Mouse (Mus musculus) brain, embryonic 14.5 days (tissue): ENCODE results near the gene Fgf4. TPM values are rescaled to one million over a fixed set of nuclear protein-coding genes. Genes with fewer than 3 reads are reported as not detected.

Experiments
- DNase-seq: peaks from one replicate; pipeline ENCODE4 v3.0.0-alpha.2; 2011; ENCODE audit warnings: low read depth
- CTCF ChIP-seq: fragments of 200-500 bp; IDR thresholded peaks from 2 replicates; pipeline ENCODE4 v1.5.1; 2012; ENCODE audit warnings: inconsistent platforms, mild to moderate bottlenecking, moderate library complexity, borderline replicate concordance; ENCODE audit not compliant: insufficient read depth, insufficient read length; ENCODE audit errors: extremely low read depth
- POLR2A ChIP-seq: fragments of 200-500 bp; IDR thresholded peaks from 2 replicates; pipeline ENCODE4 v1.6.1; 2012; ENCODE audit warnings: mild to moderate bottlenecking, inconsistent platforms, borderline replicate concordance; ENCODE audit not compliant: poor library complexity, insufficient read depth, insufficient read length, severe bottlenecking; ENCODE audit errors: extremely low read depth
- polyA plus RNA-seq: library from polyadenylated mRNA; depleted of rRNA; stranded (reverse); fragments of >200 nt; gene quantifications from 2 replicates; pipeline ENCODE4 v1.2.3, GENCODE M21; 2012

Gene Fgf4
- polyA plus RNA-seq, 1 experiment, result not detected

GRCm38 (mm10) chr7:144857158-144857557, 10.0 kb downstream of the Fgf4 start:
- no peak for DNase-seq
- TF ChIP-seq CTCF (no peak), POLR2A (no peak)

- DNase-seq, result no peak
- TF ChIP-seq CTCF (no peak), POLR2A (no peak)
Measured at GRCm38 (mm10) chr7:144857826-144858342, 10.7 kb downstream of the Fgf4 start.

- DNase-seq, result no peak
- no peak for TF ChIP-seq POLR2A
- no peak for TF ChIP-seq CTCF
Measured at GRCm38 (mm10) chr7:144858702-144859101, 11.5 kb downstream of the Fgf4 start.

GRCm38 (mm10) chr7:144861056-144861768, 14.0 kb downstream of the Fgf4 start:
- TF ChIP-seq POLR2A (no peak), CTCF (no peak)
- no peak for DNase-seq

GRCm38 (mm10) chr7:144861769-144862070, 14.6 kb downstream of the Fgf4 start:
- TF ChIP-seq CTCF (no peak), POLR2A (no peak)
- DNase-seq, result no peak

GRCm38 (mm10) chr7:144862126-144862525, 15.0 kb downstream of the Fgf4 start:
- DNase-seq, result peak; percentile 8
- TF ChIP-seq POLR2A (no peak), CTCF (no peak)

- DNase-seq, result no peak
- TF ChIP-seq CTCF, result no peak
- TF ChIP-seq POLR2A, result no peak
Measured at GRCm38 (mm10) chr7:144862712-144863111, 15.5 kb downstream of the Fgf4 start.

GRCm38 (mm10) chr7:144863196-144863595, 16.0 kb downstream of the Fgf4 start:
- no peak for TF ChIP-seq CTCF
- TF ChIP-seq POLR2A, result no peak
- DNase-seq, result no peak

- TF ChIP-seq POLR2A (no peak), CTCF (no peak)
- DNase-seq, result no peak
Measured at GRCm38 (mm10) chr7:144864160-144864670, 17.0 kb downstream of the Fgf4 start.

- no peak for DNase-seq
- TF ChIP-seq CTCF (no peak), POLR2A (no peak)
Measured at GRCm38 (mm10) chr7:144867161-144867560, 20.0 kb downstream of the Fgf4 start.

- TF ChIP-seq CTCF, result no peak
- no peak for TF ChIP-seq POLR2A
- DNase-seq, result no peak
Measured at GRCm38 (mm10) chr7:144867602-144868001, 20.4 kb downstream of the Fgf4 start.

- no peak for TF ChIP-seq CTCF
- no peak for TF ChIP-seq POLR2A
- no peak for DNase-seq
Measured at GRCm38 (mm10) chr7:144872420-144872819, 25.3 kb downstream of the Fgf4 start.

GRCm38 (mm10) chr7:144873160-144873559, 26.0 kb downstream of the Fgf4 start:
- TF ChIP-seq POLR2A (no peak), CTCF (no peak)

GRCm38 (mm10) chr7:144874226-144874625, 27.1 kb downstream of the Fgf4 start:
- TF ChIP-seq POLR2A (no peak), CTCF (no peak)
- DNase-seq, result no peak

More at GRCm38 (mm10) chr7:144873160-144873559, 26.0 kb downstream of the Fgf4 start:
- DNase-seq, result no peak
